Mouse (Mus musculus) urinary bladder, adult 18-20 months (tissue): ENCODE results near the gene Kdelr1.
A peak's percentile ranks its signal among the peaks of the same experiment; 100 is the strongest.
"Not testable (repeated sequence)": the region's sequence is repeated elsewhere in the genome, so short reads cannot be mapped to it uniquely, and the experiment has no call there.

Source experiments
- DNase-seq, 2 experiments: peaks; one replicate each; pipeline ENCODE4 v3.0.0; 2022; ENCODE audit warnings: low spot score in 2 of 2, mixed read lengths in 2 of 2

The Kdelr1 gene

GRCm38 (mm10) chr7:45870282-45871058, 2.1 kb upstream of the Kdelr1 start:
- no peak for DNase-seq

DNA sequence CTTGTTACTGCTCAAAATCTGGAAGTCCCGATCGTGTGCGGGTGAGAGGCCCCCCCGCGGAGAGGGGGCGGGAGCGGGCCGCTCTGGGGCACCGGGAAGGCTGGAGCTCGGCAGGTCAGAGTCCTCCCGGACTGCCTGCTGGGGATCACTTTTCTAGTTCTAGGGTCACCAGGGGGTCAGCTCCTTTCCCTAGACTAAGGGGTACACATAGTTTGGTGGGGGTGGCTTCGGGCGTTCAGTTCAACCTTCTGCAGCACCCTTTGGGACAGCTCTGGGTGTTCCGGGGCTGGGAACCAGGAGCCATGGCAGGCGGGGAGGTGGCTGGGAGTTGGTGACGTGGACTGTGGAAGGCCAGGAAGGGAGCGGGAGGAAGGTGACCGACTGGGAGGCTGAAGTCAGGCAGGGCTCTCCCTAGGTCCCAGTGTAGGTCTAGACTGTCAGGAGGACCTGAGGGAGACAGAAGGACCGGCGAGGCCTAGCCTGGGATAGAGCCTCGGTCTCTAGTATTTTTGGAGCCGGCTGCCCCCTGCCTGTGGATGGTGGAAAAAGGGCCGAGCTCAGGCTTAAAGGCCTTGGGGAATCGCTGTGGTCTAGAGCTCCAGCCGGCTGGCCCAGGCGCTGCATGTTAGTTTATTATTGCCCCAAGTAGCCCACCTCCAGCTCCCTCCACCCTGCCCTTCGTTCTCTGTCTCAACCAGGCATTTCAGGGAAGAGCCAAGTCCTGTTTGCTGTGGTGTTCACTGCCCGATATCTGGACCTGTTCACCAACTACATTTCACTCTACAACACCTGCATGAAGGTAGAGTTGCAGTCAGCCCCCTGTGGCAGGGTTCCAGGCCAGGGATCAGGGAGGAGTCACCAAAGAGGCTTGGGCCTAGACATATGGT, 732 bp downstream of the Kdelr1 start:
- DNase-seq = peak; percentile 50 to 77

- no peak for DNase-seq
Measured at GRCm38 (mm10) chr7:45876895-45877294, 4.3 kb downstream of the Kdelr1 start.

GRCm38 (mm10) chr7:45878278-45878677, 5.7 kb downstream of the Kdelr1 start, which contains the start of gene Grin2d:
Gene Grin2d, minus strand, starts transcription at chr7:45878378.
- not testable (repeated sequence) for DNase-seq

- DNase-seq = no peak
Measured at GRCm38 (mm10) chr7:45880531-45880930, 8.0 kb downstream of the Kdelr1 start.

DNA sequence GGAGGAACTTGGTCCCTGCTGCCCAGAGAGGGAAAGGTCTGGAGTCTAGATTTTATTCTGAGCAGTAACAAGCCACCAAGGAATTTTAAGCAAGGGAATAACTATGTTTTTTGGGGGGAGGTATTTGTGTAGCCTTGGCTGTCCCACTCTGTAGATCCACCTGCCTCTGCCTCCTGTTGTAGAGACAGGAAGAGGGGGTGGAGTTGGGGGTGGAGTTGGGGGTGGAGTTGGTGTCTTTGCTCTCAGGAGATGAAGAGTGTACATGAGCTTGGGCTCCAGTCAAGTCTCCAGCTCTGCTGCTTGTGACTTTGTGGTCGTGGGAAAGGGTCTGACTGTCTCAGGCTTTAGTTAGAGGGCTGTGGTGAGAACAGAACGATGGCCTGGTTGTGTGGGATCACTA, 8.4 kb downstream of the Kdelr1 start:
- DNase-seq = no peak

DNA sequence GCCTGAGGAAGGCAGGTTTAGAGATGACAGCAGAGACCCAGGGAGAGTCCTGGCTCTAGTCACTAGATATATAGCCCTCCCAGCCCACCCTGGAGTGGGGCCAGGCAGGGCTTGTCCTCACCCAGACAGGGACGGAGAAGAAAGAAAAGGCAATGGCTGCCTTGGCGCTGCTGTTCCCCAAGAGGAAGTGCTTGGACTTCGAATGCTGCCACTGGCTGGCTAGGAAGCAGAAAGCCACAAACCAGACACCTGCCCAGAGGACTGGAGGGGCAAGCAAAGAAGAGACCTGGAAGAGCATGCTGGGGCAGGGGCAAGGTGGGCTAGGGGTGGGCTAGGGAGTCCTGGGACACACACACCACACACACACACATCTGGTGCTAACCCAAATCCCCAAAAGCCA, 14.7 kb downstream of the Kdelr1 start:
- no peak for DNase-seq

GRCm38 (mm10) chr7:45892651-45893050, 20.1 kb downstream of the Kdelr1 start:
- no peak for DNase-seq

GRCm38 (mm10) chr7:45895931-45896516, 23.5 kb downstream of the Kdelr1 start:
- no peak for DNase-seq

DNA sequence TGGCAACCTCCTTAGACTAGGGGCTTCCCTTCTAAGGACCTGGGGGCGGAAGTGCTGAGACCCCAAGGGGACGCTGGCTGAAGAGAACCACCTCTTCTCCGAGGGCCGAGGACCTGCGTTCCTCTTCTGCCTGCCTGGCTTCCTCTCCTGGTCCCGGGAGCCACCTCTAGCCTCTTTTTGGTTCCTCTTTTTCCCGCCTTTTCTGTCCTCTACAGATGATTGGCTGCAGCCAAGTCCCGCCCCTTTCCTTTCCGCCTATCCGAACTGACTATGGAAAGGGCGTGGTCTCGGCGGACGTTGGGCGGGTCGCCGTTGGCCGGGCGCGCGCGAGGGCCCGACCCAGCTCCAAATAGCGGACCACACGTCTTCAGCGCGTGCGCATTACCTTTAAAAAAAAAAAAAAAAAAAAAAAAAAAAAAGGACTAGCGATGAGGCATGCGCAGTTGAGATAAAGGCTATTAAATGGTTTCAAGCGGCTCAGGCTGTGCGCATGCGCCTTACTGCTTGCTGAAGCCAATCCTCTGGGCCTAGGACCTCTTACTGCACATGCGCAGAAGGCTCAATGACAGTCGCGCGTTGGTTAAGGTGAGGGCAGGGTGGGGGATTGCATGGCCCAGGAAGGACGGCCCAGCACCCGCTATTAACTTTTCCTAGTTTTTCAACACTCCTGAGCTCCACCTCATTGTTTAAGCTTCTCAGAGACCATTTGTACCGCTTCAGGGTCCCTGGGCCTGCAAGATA, 24.1 kb downstream of the Kdelr1 start, which contains the start of the genes Syngr4 and Tmem143:
TSS of gene Syngr4 (minus strand) at position 198 of the 741 bp plus-strand sequence.
TSS of gene Tmem143 (plus strand) at position 425 of the 741 bp plus-strand sequence.
- peak; percentile 91 to 96 for DNase-seq

DNA sequence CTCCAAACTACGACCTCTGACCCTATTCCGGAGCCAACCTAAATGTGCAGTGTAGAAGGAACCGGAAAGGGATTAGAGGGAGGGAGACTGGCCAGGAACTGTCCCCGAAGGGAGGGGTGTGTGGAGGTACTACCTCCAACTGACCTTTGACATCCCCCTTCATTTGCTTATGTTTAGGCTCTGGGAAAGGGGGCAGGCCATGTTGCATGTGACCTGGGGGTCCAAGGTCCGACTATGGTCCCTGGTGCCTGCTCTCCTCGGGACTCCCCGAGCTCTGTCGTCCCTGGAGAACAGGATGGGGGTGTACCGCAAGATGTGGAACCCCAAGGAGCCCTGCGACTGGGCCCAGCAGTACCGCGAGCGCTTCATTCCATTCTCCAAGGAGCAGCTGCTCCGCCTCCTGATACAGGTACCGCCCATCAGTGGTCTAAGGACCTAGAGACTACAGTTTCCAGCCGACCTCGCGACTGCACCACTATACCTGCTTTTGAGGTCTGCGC, 24.7 kb downstream of the Kdelr1 start:
- peak; percentile 29 to 59 for DNase-seq

- not testable (repeated sequence) for DNase-seq
Measured at GRCm38 (mm10) chr7:45898125-45898524, 25.6 kb downstream of the Kdelr1 start.

- DNase-seq = no peak
Measured at GRCm38 (mm10) chr7:45901562-45901961, 29.0 kb downstream of the Kdelr1 start.

DNA sequence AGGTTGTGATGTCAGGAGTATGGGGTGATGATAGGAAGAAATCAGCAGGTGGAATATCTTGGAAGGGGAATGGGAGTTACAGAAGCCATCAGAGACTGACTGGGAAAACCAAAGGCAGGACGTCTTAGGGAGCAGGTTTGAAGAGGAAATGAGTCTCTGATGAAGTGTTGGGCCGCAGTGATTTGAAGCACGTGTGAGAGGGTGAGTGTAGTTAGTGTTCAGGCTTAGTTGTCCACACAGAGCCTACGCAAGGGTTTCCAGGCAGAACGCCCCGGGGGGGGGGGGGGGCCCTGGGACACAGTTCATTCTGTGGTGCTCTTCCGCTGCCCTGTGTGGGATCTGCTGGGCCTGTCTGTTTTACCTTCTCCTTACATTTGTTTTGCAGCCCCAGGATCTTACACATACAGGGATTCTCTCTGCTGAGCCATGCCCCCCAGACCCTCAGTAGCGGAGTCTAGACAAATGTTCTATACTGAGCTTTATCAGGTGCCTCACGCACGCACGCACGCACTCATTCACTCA, 30.0 kb downstream of the Kdelr1 start:
- no peak for DNase-seq

DNA sequence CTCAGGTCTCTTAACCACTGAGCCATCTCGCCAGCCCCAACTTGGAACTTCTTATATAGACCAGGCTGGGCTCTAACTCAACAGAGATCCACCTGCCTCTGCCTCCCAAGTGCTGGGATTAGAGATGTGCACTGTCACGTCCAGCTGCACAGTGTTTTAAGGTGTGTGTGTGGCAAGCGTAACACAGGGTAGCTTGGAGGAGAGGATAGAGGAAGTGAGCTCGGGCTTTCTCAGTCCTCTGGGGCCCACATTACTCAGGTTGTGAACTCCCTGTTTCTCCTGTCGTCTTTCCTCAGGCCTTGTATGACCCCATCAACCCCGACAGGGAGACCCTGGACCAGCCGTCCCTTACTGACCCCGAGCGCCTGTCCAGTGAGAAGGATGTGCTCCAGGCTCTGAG, 34.0 kb downstream of the Kdelr1 start:
- DNase-seq = no peak

GRCm38 (mm10) chr7:45908384-45908783, 35.8 kb downstream of the Kdelr1 start:
- no peak for DNase-seq

DNA sequence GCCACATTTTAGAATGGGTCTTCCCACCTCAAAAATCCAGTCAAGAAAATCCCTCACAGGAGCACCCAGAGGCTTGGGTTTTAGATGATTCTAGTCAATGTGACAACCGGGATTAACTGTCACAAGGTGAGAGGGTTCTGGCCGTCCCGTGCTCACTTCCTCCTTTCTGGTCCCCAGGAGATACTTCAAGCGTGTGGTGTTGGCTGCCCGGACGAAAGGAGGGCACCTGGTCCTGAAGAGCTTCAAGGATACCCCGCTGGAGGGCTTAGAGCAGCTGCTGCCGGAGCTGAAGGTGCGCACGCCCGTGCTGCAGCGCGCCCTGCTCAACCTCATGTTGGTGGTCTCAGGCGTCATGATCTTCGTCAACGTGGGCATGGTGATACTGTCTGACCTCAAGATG, 36.6 kb downstream of the Kdelr1 start:
- no peak for DNase-seq

- no peak for DNase-seq
Measured at GRCm38 (mm10) chr7:45914067-45914466, 41.5 kb downstream of the Kdelr1 start.

- DNase-seq = no peak
Measured at GRCm38 (mm10) chr7:45915011-45915410, 42.4 kb downstream of the Kdelr1 start.

GRCm38 (mm10) chr7:45916056-45917003, 43.8 kb downstream of the Kdelr1 start:
- peak in 1 of 2 experiments; percentile 70 for DNase-seq
